Mouse (Mus musculus) midbrain, embryonic 12.5 days (tissue): ENCODE measurements around the gene Slc6a2. TPM values are rescaled to one million over a fixed set of nuclear protein-coding genes. Genes with fewer than 3 reads are reported as not detected.

Source experiments
- ATAC-seq: fragments of 200-750 bp; cut with Nextera tagmentation; 2 replicates; pipeline ENCODE4 v1.8.0; 2017; ENCODE audit warnings: low read depth, moderate TSS enrichment, moderate library complexity; ENCODE audit not compliant: low FRiP score
- H3K27ac ChIP-seq: fragments of 300-500 bp; sonication (generic); replicated peaks from 2 replicates; pipeline ENCODE4 v1.5.1; 2016; ENCODE audit warnings: mild to moderate bottlenecking
- H3K27me3 ChIP-seq: fragments of 300-500 bp; sonication (generic); 2 replicates; pipeline ENCODE4 v1.6.1; 2016; ENCODE audit warnings: mild to moderate bottlenecking
- H3K36me3 ChIP-seq: fragments of 300-500 bp; sonication (generic); 2 replicates; pipeline ENCODE4 v1.6.1; 2016
- H3K4me1 ChIP-seq: fragments of 300-500 bp; sonication (generic); 2 replicates; pipeline ENCODE4 v1.6.1; 2016
- H3K4me2 ChIP-seq: fragments of 300-500 bp; sonication (generic); replicated peaks from 2 replicates; pipeline ENCODE4 v1.6.1; 2016; ENCODE audit warnings: mild to moderate bottlenecking, moderate library complexity
- H3K4me3 ChIP-seq: fragments of 300-500 bp; sonication (generic); 2 replicates; pipeline ENCODE4 v1.5.1; 2016; ENCODE audit warnings: mild to moderate bottlenecking
- H3K9ac ChIP-seq: fragments of 300-500 bp; sonication (generic); replicated peaks from 2 replicates; pipeline ENCODE4 v1.6.1; 2016; ENCODE audit warnings: mild to moderate bottlenecking, moderate library complexity
- H3K9me3 ChIP-seq: fragments of 300-500 bp; sonication (generic); 2 replicates; pipeline ENCODE4 v1.6.1; 2016; ENCODE audit warnings: mild to moderate bottlenecking
- WGBS: fragments of 180-500 bp; shearing (Covaris S2); methylation state at CpG from one replicate; pipeline ENCODE4 v1.1.7; 2016; 5-methylcytosine and 5-hydroxymethylcytosine counted together
- polyA plus RNA-seq: library from polyadenylated mRNA; unstranded; fragments of >200 nt; fragmentation: Nextera tagmentation; extraction: Ambion mirVana; gene quantifications from 2 replicates; pipeline ENCODE4 v1.2.1, GENCODE M21; 2016

Slc6a2 gene
- polyA plus RNA-seq, 1 experiment from 2014 or later, result 0.18 TPM

DNA sequence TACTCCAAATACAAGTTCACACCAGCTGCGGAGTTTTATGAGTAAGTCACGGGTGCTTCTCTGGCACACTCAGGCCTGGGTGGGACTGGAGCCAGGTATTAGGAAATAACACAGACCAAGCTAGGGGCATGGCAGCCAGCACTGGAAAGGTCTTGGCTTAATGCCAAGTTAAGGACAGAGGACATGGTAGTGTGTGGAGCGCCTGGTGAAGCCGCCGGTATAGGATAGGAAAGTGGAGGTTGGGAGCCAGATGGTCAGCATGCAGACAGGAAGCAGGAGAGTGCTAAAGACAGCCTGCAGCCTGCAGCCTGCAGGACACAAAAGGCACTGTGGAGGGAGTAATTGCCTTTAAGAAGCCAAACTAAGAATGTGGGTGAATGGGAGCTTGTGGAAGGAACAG is 13.1 kb downstream of the Slc6a2 start:
- Histone ChIP-seq H3K27me3 (no peaks in the 10 kb centered on the region), H3K27ac (no peak overlapping the region), H3K36me3 (no peaks in the 10 kb centered on the region), H3K9ac (no peak overlapping the region), H3K4me3 (no peak overlapping the region), H3K4me1 (peaks cover 5% of the 10 kb centered on the region; the same call in 1 of the 2 replicates), H3K4me2 (no peak overlapping the region), H3K9me3 (no peaks in the 10 kb centered on the region)
- 91% methylated on average over 5 of the region's 5 CpGs for WGBS
- ATAC-seq, result no peak

DNA sequence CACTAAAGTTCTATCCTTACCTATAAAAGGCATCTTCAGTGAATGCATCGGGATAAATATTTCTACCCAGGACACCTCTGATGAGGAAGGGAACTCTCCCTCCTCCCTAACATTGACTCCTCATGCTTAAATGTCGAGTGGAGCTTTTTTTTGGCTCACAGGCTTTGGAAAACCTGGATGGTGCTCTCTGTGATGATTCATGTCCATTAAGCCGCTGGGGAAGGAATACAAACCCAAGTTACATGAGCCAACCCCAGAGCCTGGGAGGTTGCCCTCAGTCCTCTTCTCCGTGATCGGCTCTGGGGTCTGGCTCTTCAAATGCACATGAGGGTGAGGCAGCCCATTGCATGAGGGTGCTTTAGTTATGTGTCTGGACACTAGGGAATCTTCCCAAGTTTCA is 16.8 kb downstream of the Slc6a2 start:
- Histone ChIP-seq H3K4me2 (no peak overlapping the region), H3K27me3 (no peaks in the 10 kb centered on the region), H3K27ac (no peak overlapping the region), H3K9ac (no peak overlapping the region), H3K36me3 (no peaks in the 10 kb centered on the region), H3K4me1 (peaks cover 5% of the 10 kb centered on the region; the same call in 1 of the 2 replicates), H3K9me3 (no peaks in the 10 kb centered on the region), H3K4me3 (no peak overlapping the region)
- whole genome bisulfite sequencing, result 95% methylated on average over 5 of the region's 5 CpGs
- no peak for ATAC-seq

DNA sequence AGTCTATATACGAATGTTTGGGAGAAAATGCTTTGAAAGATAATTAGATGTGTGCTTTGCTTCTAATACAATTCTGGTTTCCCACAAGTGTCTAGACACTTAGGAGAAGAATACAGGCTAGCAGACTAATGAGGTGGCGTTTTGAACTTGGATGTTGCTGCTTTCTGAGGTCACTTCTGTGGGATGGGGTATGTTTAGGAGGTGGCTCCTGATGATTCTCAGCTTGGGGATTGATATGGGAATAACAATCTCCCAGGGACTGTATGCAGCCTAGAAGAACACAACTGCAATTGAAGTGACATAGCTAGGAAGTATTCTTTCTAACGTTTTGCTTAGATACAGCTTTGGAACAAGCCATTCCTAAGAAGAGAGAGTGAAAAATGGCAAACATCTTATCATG is 22.6 kb downstream of the Slc6a2 start:
- Histone ChIP-seq H3K9me3 (no peaks in the 10 kb centered on the region), H3K4me2 (no peak overlapping the region), H3K4me3 (no peak overlapping the region), H3K36me3 (no peaks in the 10 kb centered on the region), H3K9ac (no peak overlapping the region), H3K4me1 (no peaks in the 10 kb centered on the region), H3K27ac (no peak overlapping the region), H3K27me3 (no peaks in the 10 kb centered on the region)
- 78% methylated on average over 3 of the region's 3 CpGs for WGBS
- no peak for ATAC-seq

DNA sequence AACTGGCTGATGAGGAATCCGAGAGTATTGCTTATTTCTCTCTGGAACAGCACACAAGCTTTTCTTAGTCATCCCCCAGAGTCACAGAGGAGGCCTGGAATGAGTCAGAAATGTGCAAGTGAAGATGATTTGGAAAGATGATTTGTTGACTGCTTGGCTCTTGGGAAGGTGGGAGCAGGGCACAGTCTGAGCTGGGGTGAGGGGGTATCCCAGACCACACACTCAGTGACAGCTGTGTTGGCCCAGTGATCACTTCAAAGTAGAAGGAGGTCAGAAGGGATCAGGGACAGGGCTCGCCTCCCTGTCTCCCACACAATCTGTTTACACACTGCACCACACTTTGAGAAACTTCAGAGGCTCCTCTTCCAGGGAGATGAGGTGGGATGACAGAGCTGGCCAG is 24.5 kb downstream of the Slc6a2 start:
- Histone ChIP-seq H3K36me3 (no peaks in the 10 kb centered on the region), H3K4me2 (no peak overlapping the region), H3K4me3 (no peak overlapping the region), H3K9me3 (no peaks in the 10 kb centered on the region), H3K27ac (no peak overlapping the region), H3K27me3 (no peaks in the 10 kb centered on the region), H3K9ac (no peak overlapping the region), H3K4me1 (no peaks in the 10 kb centered on the region)
- 63% methylated on average over 2 of the region's 2 CpGs for WGBS
- ATAC-seq, result no peak

DNA sequence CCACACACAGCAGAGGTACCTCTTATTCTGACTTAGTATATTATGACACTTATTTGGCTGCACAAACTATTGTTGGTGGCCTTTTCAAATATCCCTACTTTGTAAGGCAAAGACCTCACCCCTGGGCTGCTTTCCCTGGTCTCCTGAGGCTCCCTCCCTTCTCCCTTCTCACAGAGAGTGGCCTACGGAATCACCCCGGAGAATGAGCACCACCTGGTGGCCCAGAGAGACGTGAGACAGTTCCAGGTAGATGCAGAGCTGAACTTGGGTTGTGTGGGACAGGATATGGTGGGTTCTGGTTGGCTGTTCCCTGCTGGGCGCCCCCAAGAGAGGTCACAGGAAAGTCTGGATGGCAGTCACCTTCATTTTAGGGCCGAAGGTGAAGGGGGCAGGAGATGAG is 37.0 kb downstream of the Slc6a2 start:
- no peak overlapping the region for H3K9ac ChIP-seq
- 28% methylated on average over 5 of the region's 5 CpGs for WGBS
- no peak overlapping the region for H3K4me2 ChIP-seq
- ATAC-seq, result no peak
- H3K9me3 ChIP-seq, result no peaks in the 10 kb centered on the region
- no peaks in the 10 kb centered on the region for H3K4me1 ChIP-seq
- H3K27ac ChIP-seq, result no peak overlapping the region
- no peak overlapping the region for H3K4me3 ChIP-seq
- H3K36me3 ChIP-seq, result no peaks in the 10 kb centered on the region
- H3K27me3 ChIP-seq, result no peaks in the 10 kb centered on the region

DNA sequence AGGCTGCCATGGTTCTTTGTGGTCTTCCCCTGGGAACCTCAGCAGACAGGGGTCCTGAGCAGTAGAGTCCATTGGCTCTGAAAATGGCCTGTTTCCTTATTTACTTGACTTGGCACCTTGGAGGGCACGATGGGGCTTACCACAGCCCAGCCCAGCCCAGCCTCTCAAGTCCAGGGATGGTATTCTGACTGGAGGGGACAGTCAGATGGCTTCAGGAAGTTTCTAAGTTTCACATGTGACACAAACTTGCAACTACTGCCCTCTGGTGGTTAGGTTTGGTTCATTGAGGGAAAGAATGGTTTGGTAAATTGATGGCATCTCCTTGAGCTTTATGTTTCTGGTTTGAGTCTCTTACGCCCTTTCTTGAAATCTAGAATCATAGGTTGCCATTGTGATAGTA is 38.7 kb downstream of the Slc6a2 start:
- Histone ChIP-seq H3K27me3 (no peaks in the 10 kb centered on the region), H3K36me3 (no peaks in the 10 kb centered on the region), H3K4me1 (no peaks in the 10 kb centered on the region), H3K4me3 (no peak overlapping the region), H3K9ac (no peak overlapping the region), H3K9me3 (no peaks in the 10 kb centered on the region), H3K27ac (no peak overlapping the region), H3K4me2 (no peak overlapping the region)
- 46% methylated on average over 2 of the region's 2 CpGs for WGBS
- no peak for ATAC-seq

DNA sequence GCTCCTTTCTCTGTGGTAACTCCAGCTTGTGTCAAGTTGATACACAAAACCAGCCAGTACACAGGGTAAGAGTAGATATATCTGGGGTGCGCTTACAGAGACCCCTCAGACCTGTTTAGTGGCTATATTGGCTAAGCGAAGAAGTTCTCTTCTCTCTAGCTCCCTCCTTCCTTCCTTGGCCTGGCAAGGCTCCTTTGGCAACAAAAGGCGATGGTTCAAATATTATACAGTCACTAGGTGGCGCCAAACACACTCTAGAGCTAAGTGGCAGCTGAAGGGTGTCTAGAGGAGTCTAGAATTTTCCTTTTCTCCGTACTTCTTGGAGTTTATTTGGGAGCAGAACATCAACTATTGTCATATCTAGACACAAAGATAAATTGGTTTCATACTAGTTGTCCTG is 50.4 kb downstream of the Slc6a2 start:
- Histone ChIP-seq H3K9me3 (no peaks in the 10 kb centered on the region), H3K27me3 (no peaks in the 10 kb centered on the region), H3K4me2 (no peak overlapping the region), H3K36me3 (no peaks in the 10 kb centered on the region), H3K27ac (no peak overlapping the region), H3K9ac (no peak overlapping the region), H3K4me3 (no peak overlapping the region), H3K4me1 (no peaks in the 10 kb centered on the region)
- 36% methylated on average over 5 of the region's 5 CpGs for WGBS
- no peak for ATAC-seq

DNA sequence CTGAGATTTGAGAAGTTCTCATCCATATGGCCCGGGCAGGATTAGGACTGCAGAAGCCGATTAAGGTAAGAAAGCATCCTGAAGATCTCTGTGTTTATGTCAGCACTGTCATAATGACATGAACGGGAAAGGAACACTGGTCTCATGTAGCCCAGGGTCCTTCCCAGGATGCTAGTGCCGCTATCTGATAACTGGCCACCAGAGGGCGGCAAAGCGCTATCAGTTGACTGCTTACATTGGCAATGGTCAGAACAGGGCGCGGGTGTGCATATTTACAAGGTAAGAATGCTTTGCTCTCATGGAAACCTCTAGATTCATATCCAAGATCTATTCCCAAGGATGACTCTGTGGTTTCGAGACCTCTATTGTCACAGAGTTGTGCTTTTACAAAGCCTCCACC is 51.6 kb downstream of the Slc6a2 start:
- Histone ChIP-seq H3K27ac (no peak overlapping the region), H3K27me3 (no peaks in the 10 kb centered on the region), H3K4me1 (no peaks in the 10 kb centered on the region), H3K4me3 (no peak overlapping the region), H3K9me3 (no peaks in the 10 kb centered on the region), H3K4me2 (no peak overlapping the region), H3K9ac (no peak overlapping the region), H3K36me3 (no peaks in the 10 kb centered on the region)
- 12% methylated on average over 9 of the region's 9 CpGs for WGBS
- ATAC-seq, result peak; percentile 47

DNA sequence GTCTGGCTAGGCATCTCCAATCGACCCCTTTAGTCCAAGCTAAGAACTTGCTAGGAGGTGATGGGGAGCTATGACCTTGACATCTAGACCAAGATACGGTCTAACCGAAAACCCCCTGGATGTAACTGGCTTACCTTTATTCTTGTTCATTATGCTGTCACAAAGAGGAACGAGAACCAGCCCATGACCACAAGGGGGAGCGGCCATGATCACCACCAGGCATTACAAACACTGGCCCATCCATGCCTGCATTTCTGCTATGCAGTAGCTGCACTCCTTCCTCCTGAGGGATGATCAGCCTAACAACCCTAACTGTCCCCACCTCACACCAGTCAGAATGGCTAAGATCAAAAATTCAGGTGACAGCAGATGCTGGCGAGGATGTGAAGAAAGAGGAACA is 52.3 kb downstream of the Slc6a2 start:
- Histone ChIP-seq H3K27ac (no peak overlapping the region), H3K36me3 (no peaks in the 10 kb centered on the region), H3K9ac (no peak overlapping the region), H3K4me2 (no peak overlapping the region), H3K9me3 (no peaks in the 10 kb centered on the region), H3K4me3 (no peak overlapping the region), H3K4me1 (no peaks in the 10 kb centered on the region), H3K27me3 (no peaks in the 10 kb centered on the region)
- ATAC-seq, result no peak
- WGBS, result 79% methylated on average over 6 of the region's 6 CpGs

DNA sequence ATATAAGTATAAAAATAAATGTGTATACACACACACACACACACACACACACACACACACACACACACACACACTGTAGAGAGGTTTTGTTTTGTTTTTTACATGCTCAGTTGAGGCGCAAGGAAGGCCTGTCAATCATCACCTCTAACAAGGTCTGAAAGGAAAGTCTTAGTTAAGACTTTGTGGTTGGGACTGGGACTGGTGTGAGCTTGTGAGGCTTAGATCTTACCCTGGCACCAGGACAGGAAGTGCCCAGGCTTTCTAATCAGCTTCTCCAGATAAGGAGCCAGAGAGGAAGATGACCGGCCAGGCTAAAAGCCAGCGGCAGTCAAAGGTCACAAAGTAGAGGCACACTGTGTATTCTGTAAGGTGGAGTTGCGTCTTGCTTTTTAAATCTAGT is 54.4 kb downstream of the Slc6a2 start:
- Histone ChIP-seq H3K27me3 (no peaks in the 10 kb centered on the region), H3K36me3 (no peaks in the 10 kb centered on the region), H3K9me3 (no peaks in the 10 kb centered on the region), H3K4me3 (no peak overlapping the region), H3K4me1 (no peaks in the 10 kb centered on the region), H3K4me2 (no peak overlapping the region), H3K9ac (no peak overlapping the region), H3K27ac (no peak overlapping the region)
- WGBS, result 88% methylated on average over 4 of the region's 4 CpGs
- ATAC-seq, result no peak

DNA sequence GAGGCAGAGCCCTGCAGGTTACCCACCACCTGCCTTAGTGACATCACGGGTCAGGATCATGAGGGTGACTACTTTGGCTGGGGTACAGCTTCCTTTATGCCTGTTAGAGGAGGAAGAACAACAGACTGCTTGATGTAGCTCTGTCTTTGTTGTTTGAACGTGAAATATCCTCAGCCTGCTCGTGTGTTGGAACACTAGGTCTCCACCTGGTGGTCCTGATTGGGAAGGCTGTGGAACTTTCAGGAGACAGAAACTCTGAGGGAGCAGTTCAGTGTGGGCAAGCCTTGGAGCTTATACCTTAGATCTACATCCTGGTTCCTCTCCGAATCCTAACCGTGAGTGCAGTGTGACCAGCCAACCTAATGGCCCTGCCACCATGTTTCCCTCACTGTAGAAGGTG is 61.9 kb downstream of the Slc6a2 start:
- Histone ChIP-seq H3K9me3 (no peaks in the 10 kb centered on the region), H3K4me1 (no peaks in the 10 kb centered on the region), H3K9ac (no peak overlapping the region), H3K27ac (no peak overlapping the region), H3K4me2 (no peak overlapping the region), H3K36me3 (no peaks in the 10 kb centered on the region), H3K4me3 (no peak overlapping the region), H3K27me3 (no peaks in the 10 kb centered on the region)
- 73% methylated on average over 5 of the region's 5 CpGs for WGBS
- ATAC-seq, result no peak

DNA sequence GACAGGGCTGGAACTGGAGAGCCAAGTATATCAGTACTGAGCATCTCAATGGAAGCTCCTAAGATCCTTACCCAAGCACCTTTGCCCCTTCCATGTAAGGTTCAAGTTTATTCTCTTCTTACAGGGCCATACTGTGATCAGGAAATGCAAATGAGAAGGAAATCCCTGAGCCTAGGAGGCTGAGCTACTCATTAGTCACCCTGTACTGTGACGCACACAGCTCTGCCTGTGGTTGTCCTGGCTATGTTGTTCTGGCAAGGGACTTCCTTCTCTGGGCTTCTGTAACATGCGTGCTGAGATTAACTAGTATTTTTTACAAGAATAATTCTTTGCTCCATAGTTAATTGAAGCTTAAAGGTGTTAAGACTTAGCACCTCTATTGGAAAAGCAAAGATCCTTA is 70.8 kb downstream of the Slc6a2 start:
- Histone ChIP-seq H3K27ac (no peak overlapping the region), H3K9ac (no peak overlapping the region), H3K4me3 (no peak overlapping the region), H3K4me2 (no peak overlapping the region), H3K9me3 (no peaks in the 10 kb centered on the region), H3K36me3 (no peaks in the 10 kb centered on the region), H3K27me3 (no peaks in the 10 kb centered on the region), H3K4me1 (no peaks in the 10 kb centered on the region)
- ATAC-seq, result no peak
- WGBS, result 79% methylated on average over 2 of the region's 2 CpGs

DNA sequence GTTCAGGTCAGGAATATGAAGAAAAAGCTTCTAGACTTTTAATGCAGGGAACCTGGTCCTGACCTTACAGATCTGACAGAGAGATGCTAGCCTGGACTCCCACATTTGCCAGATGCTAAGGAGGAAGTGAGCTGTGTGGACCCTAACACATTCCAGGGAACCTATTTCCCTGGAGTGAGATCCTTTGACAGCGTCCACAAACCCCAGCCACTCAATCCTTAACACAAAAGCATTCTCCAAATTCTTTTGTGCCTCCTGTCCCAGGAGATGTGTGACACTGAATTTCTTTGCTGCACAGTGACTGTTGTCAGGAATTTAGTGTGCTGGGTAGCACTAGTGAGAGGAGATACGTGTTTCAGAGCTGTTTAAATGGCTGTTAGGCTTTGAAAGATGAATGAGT is 79.0 kb downstream of the Slc6a2 start:
- 0 out of 2 replicates have a peak, but pooled peaks cover 5% of the 10 kb centered on the region for H3K4me1 ChIP-seq
- no peaks in the 10 kb centered on the region for H3K36me3 ChIP-seq
- H3K27ac ChIP-seq, result no peak overlapping the region
- ATAC-seq, result no peak
- no peaks in the 10 kb centered on the region for H3K27me3 ChIP-seq
- H3K4me3 ChIP-seq, result no peak overlapping the region
- WGBS, result 0% methylated on average over 2 of the region's 2 CpGs
- no peak overlapping the region for H3K4me2 ChIP-seq
- H3K9ac ChIP-seq, result no peak overlapping the region
- no peaks in the 10 kb centered on the region for H3K9me3 ChIP-seq
